ENCODE assay signal across 43 mouse cellular contexts in genomic region chr7:103398981-103399380, GRCm38 (mm10). TPM values are rescaled to one million over a fixed set of nuclear protein-coding genes. Genes with fewer than 3 reads are reported as not detected.
"Had no signal": no experiment of that assay in that cellular context is flagged by ENCODE, and none has a peak within 500 bp of the region (broad histone marks: within the 10 kb centered on the region; RNA-seq: fewer than 3 reads in every experiment).

No protein-coding gene starts in this region.

- H3K9ac ChIP-seq: heart, embryonic 13.5 days; heart, embryonic 15.5 days; hindbrain, embryonic 13.5 days; hindbrain, embryonic 15.5 days; limb, embryonic 13.5 days; limb, embryonic 15.5 days; liver, embryonic 13.5 days; liver, embryonic 15.5 days had no signal

- ATAC-seq: hindbrain, postnatal 0 days; intestine, embryonic 16.5 days had no signal

- H3K4me3 ChIP-seq: gastrocnemius, adult 2 months; heart, embryonic 10.5 days; heart, embryonic 13.5 days; heart, embryonic 15.5 days; hindbrain, embryonic 13.5 days; hindbrain, embryonic 15.5 days; limb, embryonic 13.5 days; limb, embryonic 15.5 days; liver, embryonic 13.5 days; liver, embryonic 15.5 days had no signal

- H3K27ac ChIP-seq: gastrocnemius, adult 2 months; heart, embryonic 10.5 days; heart, embryonic 13.5 days; heart, embryonic 15.5 days; hindbrain, embryonic 13.5 days; hindbrain, embryonic 15.5 days; hindbrain, postnatal 0 days; limb, embryonic 13.5 days; limb, embryonic 15.5 days; liver, embryonic 13.5 days; liver, embryonic 15.5 days had no signal

- H3K27me3 ChIP-seq: heart, embryonic 13.5 days; heart, embryonic 15.5 days; hindbrain, embryonic 13.5 days; hindbrain, embryonic 15.5 days; limb, embryonic 13.5 days; limb, embryonic 15.5 days; liver, embryonic 13.5 days; liver, embryonic 15.5 days had no signal

- H3K4me1 ChIP-seq: heart, embryonic 10.5 days; heart, embryonic 13.5 days; heart, embryonic 15.5 days; hindbrain, embryonic 13.5 days; hindbrain, embryonic 15.5 days; limb, embryonic 13.5 days; limb, embryonic 15.5 days; liver, embryonic 13.5 days; liver, embryonic 15.5 days had no signal

- H3K9me3 ChIP-seq: heart, embryonic 10.5 days; heart, embryonic 13.5 days; heart, embryonic 15.5 days; hindbrain, embryonic 13.5 days; hindbrain, embryonic 15.5 days; limb, embryonic 13.5 days; limb, embryonic 15.5 days; liver, embryonic 13.5 days; liver, embryonic 15.5 days had no signal

- H3K4me2 ChIP-seq: heart, embryonic 13.5 days; heart, embryonic 15.5 days; hindbrain, embryonic 13.5 days; hindbrain, embryonic 15.5 days; limb, embryonic 13.5 days; limb, embryonic 15.5 days; liver, embryonic 13.5 days; liver, embryonic 15.5 days had no signal

- H3K36me3 ChIP-seq: heart, embryonic 10.5 days; heart, embryonic 13.5 days; heart, embryonic 15.5 days; hindbrain, embryonic 13.5 days; hindbrain, embryonic 15.5 days; limb, embryonic 13.5 days; limb, embryonic 15.5 days; liver, embryonic 13.5 days; liver, embryonic 15.5 days had no signal

- DNase-seq: gastrocnemius, adult 2 months; gastrocnemius, postnatal 10 days; gastrocnemius, postnatal 25 days; heart, adult 18-20 months; heart, postnatal 14 days; heart, postnatal 36 days; kidney, adult 11 months; kidney, adult 2 months; kidney, postnatal 10 days; kidney, postnatal 25 days; layer of hippocampus, adult 9-11 months; layer of hippocampus, postnatal 36 days; left cerebral cortex, postnatal 4 days; liver, embryonic 13.5 days had no signal

RNA-seq across cellular contexts. Expression of gene Olfr603, which starts 13.0 kb away (rescaled TPM):
- total RNA-seq: gastrocnemius, adult 2 months; gastrocnemius, postnatal 10 days; gastrocnemius, postnatal 25 days; gastrocnemius, postnatal 4 days; granulocyte monocyte progenitor cell, adult 5-6 weeks; heart, adult 18-20 months; heart, adult 8-10 months; heart, postnatal 14 days; heart, postnatal 36 days; hematopoietic stem cell, adult 5-6 weeks; hindbrain, postnatal 0 days; layer of hippocampus, adult 18-20 months; layer of hippocampus, adult 8-10 months; layer of hippocampus, postnatal 14 days; layer of hippocampus, postnatal 36 days; left cerebral cortex, adult 18-20 months; left cerebral cortex, adult 8-10 months; left cerebral cortex, postnatal 10 days; left cerebral cortex, postnatal 25 days; left cerebral cortex, postnatal 4 days; liver, adult 2 months had no signal
- polyA plus RNA-seq: heart, embryonic 10.5 days; heart, embryonic 13.5 days; heart, embryonic 15.5 days; heart, postnatal 0 days; hindbrain, embryonic 11.5 days; hindbrain, embryonic 13.5 days; hindbrain, embryonic 15.5 days; hindbrain, postnatal 0 days; intestine, embryonic 14.5 days; intestine, embryonic 16.5 days; kidney, adult 2 months; kidney, embryonic 14.5 days; kidney, embryonic 16.5 days; large intestine, adult 2 months; limb, embryonic 11.5 days; limb, embryonic 13.5 days; limb, embryonic 15.5 days; liver, adult 2 months; liver, embryonic 13.5 days; liver, embryonic 15.5 days had no signal

RNA-seq across cellular contexts. Expression of gene Usp17lc, which starts 15.9 kb away (rescaled TPM):
- total RNA-seq: gastrocnemius, adult 2 months; gastrocnemius, postnatal 10 days; gastrocnemius, postnatal 25 days; gastrocnemius, postnatal 4 days; granulocyte monocyte progenitor cell, adult 5-6 weeks; heart, adult 18-20 months; heart, adult 8-10 months; heart, postnatal 14 days; heart, postnatal 36 days; hematopoietic stem cell, adult 5-6 weeks; hindbrain, postnatal 0 days; layer of hippocampus, adult 18-20 months; layer of hippocampus, adult 8-10 months; layer of hippocampus, postnatal 14 days; layer of hippocampus, postnatal 36 days; left cerebral cortex, adult 18-20 months; left cerebral cortex, adult 8-10 months; left cerebral cortex, postnatal 10 days; left cerebral cortex, postnatal 25 days; left cerebral cortex, postnatal 4 days; liver, adult 2 months had no signal
- polyA plus RNA-seq: heart, embryonic 10.5 days; heart, embryonic 13.5 days; heart, embryonic 15.5 days; hindbrain, embryonic 11.5 days; hindbrain, embryonic 13.5 days; hindbrain, embryonic 15.5 days; hindbrain, postnatal 0 days; intestine, embryonic 14.5 days; intestine, embryonic 16.5 days; kidney, adult 2 months; kidney, embryonic 14.5 days; kidney, embryonic 16.5 days; large intestine, adult 2 months; limb, embryonic 11.5 days; limb, embryonic 13.5 days; limb, embryonic 15.5 days; liver, adult 2 months; liver, embryonic 13.5 days; liver, embryonic 15.5 days had no signal

RNA-seq across cellular contexts. Expression of gene Olfr601, which starts 36.5 kb away (rescaled TPM):
- total RNA-seq: gastrocnemius, adult 2 months; gastrocnemius, postnatal 10 days; gastrocnemius, postnatal 25 days; gastrocnemius, postnatal 4 days; granulocyte monocyte progenitor cell, adult 5-6 weeks; heart, adult 18-20 months; heart, adult 8-10 months; heart, postnatal 14 days; heart, postnatal 36 days; hematopoietic stem cell, adult 5-6 weeks; hindbrain, postnatal 0 days; layer of hippocampus, adult 18-20 months; layer of hippocampus, adult 8-10 months; layer of hippocampus, postnatal 14 days; layer of hippocampus, postnatal 36 days; left cerebral cortex, adult 18-20 months; left cerebral cortex, adult 8-10 months; left cerebral cortex, postnatal 10 days; left cerebral cortex, postnatal 25 days; left cerebral cortex, postnatal 4 days; liver, adult 2 months had no signal
- polyA plus RNA-seq: heart, embryonic 10.5 days; heart, embryonic 13.5 days; heart, embryonic 15.5 days; heart, postnatal 0 days; hindbrain, embryonic 11.5 days; hindbrain, embryonic 13.5 days; hindbrain, embryonic 15.5 days; hindbrain, postnatal 0 days; intestine, embryonic 14.5 days; intestine, embryonic 16.5 days; kidney, adult 2 months; kidney, embryonic 14.5 days; kidney, embryonic 16.5 days; large intestine, adult 2 months; limb, embryonic 11.5 days; limb, embryonic 13.5 days; limb, embryonic 15.5 days; liver, adult 2 months; liver, embryonic 13.5 days; liver, embryonic 15.5 days had no signal

RNA-seq across cellular contexts. Expression of gene Olfr605, which starts 46.3 kb away (rescaled TPM):
- total RNA-seq: gastrocnemius, adult 2 months; gastrocnemius, postnatal 10 days; gastrocnemius, postnatal 25 days; gastrocnemius, postnatal 4 days; granulocyte monocyte progenitor cell, adult 5-6 weeks; heart, adult 18-20 months; heart, adult 8-10 months; heart, postnatal 14 days; heart, postnatal 36 days; hematopoietic stem cell, adult 5-6 weeks; hindbrain, postnatal 0 days; layer of hippocampus, adult 18-20 months; layer of hippocampus, adult 8-10 months; layer of hippocampus, postnatal 14 days; layer of hippocampus, postnatal 36 days; left cerebral cortex, adult 18-20 months; left cerebral cortex, adult 8-10 months; left cerebral cortex, postnatal 10 days; left cerebral cortex, postnatal 25 days; left cerebral cortex, postnatal 4 days; liver, adult 2 months had no signal
- polyA plus RNA-seq: heart, embryonic 10.5 days; heart, embryonic 13.5 days; heart, embryonic 15.5 days; heart, postnatal 0 days; hindbrain, embryonic 11.5 days; hindbrain, embryonic 13.5 days; hindbrain, embryonic 15.5 days; hindbrain, postnatal 0 days; intestine, embryonic 14.5 days; intestine, embryonic 16.5 days; kidney, adult 2 months; kidney, embryonic 14.5 days; kidney, embryonic 16.5 days; large intestine, adult 2 months; limb, embryonic 11.5 days; limb, embryonic 13.5 days; limb, embryonic 15.5 days; liver, adult 2 months; liver, embryonic 13.5 days; liver, embryonic 15.5 days had no signal

RNA-seq across cellular contexts. Expression of gene Olfr600, which starts 49.5 kb away (rescaled TPM):
- total RNA-seq: gastrocnemius, adult 2 months; gastrocnemius, postnatal 10 days; gastrocnemius, postnatal 25 days; gastrocnemius, postnatal 4 days; granulocyte monocyte progenitor cell, adult 5-6 weeks; heart, adult 18-20 months; heart, adult 8-10 months; heart, postnatal 14 days; heart, postnatal 36 days; hematopoietic stem cell, adult 5-6 weeks; hindbrain, postnatal 0 days; layer of hippocampus, adult 18-20 months; layer of hippocampus, adult 8-10 months; layer of hippocampus, postnatal 14 days; layer of hippocampus, postnatal 36 days; left cerebral cortex, adult 18-20 months; left cerebral cortex, adult 8-10 months; left cerebral cortex, postnatal 10 days; left cerebral cortex, postnatal 25 days; left cerebral cortex, postnatal 4 days; liver, adult 2 months had no signal
- polyA plus RNA-seq: heart, embryonic 10.5 days; heart, embryonic 13.5 days; heart, embryonic 15.5 days; heart, postnatal 0 days; hindbrain, embryonic 11.5 days; hindbrain, embryonic 13.5 days; hindbrain, embryonic 15.5 days; hindbrain, postnatal 0 days; intestine, embryonic 14.5 days; intestine, embryonic 16.5 days; kidney, adult 2 months; kidney, embryonic 14.5 days; kidney, embryonic 16.5 days; large intestine, adult 2 months; limb, embryonic 11.5 days; limb, embryonic 13.5 days; limb, embryonic 15.5 days; liver, adult 2 months; liver, embryonic 13.5 days; liver, embryonic 15.5 days had no signal
